Comparison of ENCODE assay signal across 8 mouse cellular contexts in the genomic region with DNA sequence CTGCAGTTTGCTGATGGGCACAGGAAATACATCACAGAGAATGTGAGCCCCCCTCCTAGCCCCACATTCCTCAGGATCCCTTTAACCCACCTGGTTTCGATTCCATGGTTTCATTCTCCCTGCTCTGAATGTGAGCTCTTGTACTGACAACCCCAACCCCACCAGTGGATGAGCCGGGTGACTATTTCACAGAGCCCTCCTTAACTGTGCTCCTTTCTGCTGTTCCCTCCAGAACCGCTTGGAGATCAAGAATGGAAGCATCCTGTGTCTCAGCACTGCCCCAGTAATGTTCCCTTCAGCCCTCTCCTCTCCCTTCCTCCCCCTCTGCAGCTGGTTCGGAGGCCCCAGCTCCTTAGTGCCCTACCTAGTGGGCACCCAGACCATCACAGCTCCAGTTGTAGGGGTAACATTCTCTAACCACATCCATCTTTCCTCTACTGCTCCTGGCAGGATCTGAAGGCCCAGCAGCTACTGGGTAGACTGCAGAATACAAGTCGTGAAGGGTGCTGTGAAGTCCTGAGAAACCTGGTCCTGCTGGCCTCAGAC. TPM values are rescaled to one million over a fixed set of nuclear protein-coding genes. Genes with fewer than 3 reads are reported as not detected.
DNase-seq lines count a peak whose midpoint lies in the region; ATAC-seq and TF ChIP-seq lines count a peak whose summit lies in the region.

No protein-coding gene starts in this region.

- no peaks in the 10 kb centered on the region for H3K9me3 ChIP-seq in embryonic facial prominence, embryonic 13.5 days
- H3K9me3 ChIP-seq in neural tube, embryonic 12.5 days, result no peaks in the 10 kb centered on the region

- H3K36me3 ChIP-seq in embryonic facial prominence, embryonic 13.5 days, result peaks cover 79% of the 10 kb centered on the region
- peaks cover 73% of the 10 kb centered on the region for H3K36me3 ChIP-seq in neural tube, embryonic 12.5 days

- ATAC-seq in embryonic facial prominence, embryonic 13.5 days (ENCODE audit: insufficient number of reproducible peaks, insufficient read depth, low FRiP score, low TSS enrichment, low read depth), result peak; percentile 1; the same call in 1 of the 2 replicates
- ATAC-seq in inflammation-experienced regulatory T-cells, adult 6 months, result peak; percentile 13
- ATAC-seq in neural tube, embryonic 12.5 days (ENCODE audit: low FRiP score, low read depth), result 0 out of 2 replicates have a peak, but pooled peaks have one; percentile 4

- peak overlapping the region; percentile 35 for H3K4me3 ChIP-seq in left cerebral cortex, adult 2 months
- peak overlapping the region; percentile 43 for H3K4me3 ChIP-seq in embryonic facial prominence, embryonic 13.5 days
- 0 out of 2 replicates have a peak overlapping the region, but pooled peaks have one; percentile 7 for H3K4me3 ChIP-seq in neural tube, embryonic 12.5 days

- intact Hi-C loops in left cerebral cortex, adult 2 months (cut with DNase I), result no loop called here

- peaks cover 28% of the 10 kb centered on the region for H3K4me1 ChIP-seq in embryonic facial prominence, embryonic 13.5 days
- peaks cover 11% of the 10 kb centered on the region for H3K4me1 ChIP-seq in neural tube, embryonic 12.5 days

- peak overlapping the region; percentile 70 for H3K9ac ChIP-seq in embryonic facial prominence, embryonic 13.5 days
- no peak overlapping the region for H3K9ac ChIP-seq in neural tube, embryonic 12.5 days

- WGBS in embryonic facial prominence, embryonic 13.5 days, result 24% methylated on average over 5 of the region's 5 CpGs
- WGBS in neural tube, embryonic 12.5 days, result 61% methylated on average over 5 of the region's 5 CpGs

- H3K4me2 ChIP-seq in embryonic facial prominence, embryonic 13.5 days, result peak overlapping the region; percentile 71
- H3K4me2 ChIP-seq in neural tube, embryonic 12.5 days (replicated peaks), result peak overlapping the region; percentile 49

- DNase-seq in left cerebral cortex, adult 2 months (ENCODE audit: extremely low spot score in 1 of 2, low spot score in 2 of 2), result no peak
- DNase-seq in left cerebral cortex, adult 9 months (ENCODE audit: low spot score in 2 of 2), result no peak
- DNase-seq in right cerebral cortex, postnatal 25 days, result no peak
- no peak for DNase-seq in adrenal gland, postnatal 36 days
- no peak for DNase-seq in kidney, postnatal 14 days

- peak; percentile 33 for TF ChIP-seq CTCF in left cerebral cortex, adult 2 months (IDR thresholded peaks at IDR 0.05)

- H3K27ac ChIP-seq in left cerebral cortex, adult 2 months, result peak overlapping the region; percentile 73
- peak overlapping the region; percentile 80 for H3K27ac ChIP-seq in embryonic facial prominence, embryonic 13.5 days
- no peak overlapping the region for H3K27ac ChIP-seq in neural tube, embryonic 12.5 days

- no peaks in the 10 kb centered on the region for H3K27me3 ChIP-seq in embryonic facial prominence, embryonic 13.5 days
- H3K27me3 ChIP-seq in neural tube, embryonic 12.5 days (replicated peaks), result no peaks in the 10 kb centered on the region

RNA-seq across cellular contexts. Expression of a gene that starts 0.8 kb away (rescaled TPM):
- 1 to 10 TPM; 1.4 to 1.9 TPM for total RNA-seq in left cerebral cortex, adult 2 months (2021)
- 6.0 and 6.7 TPM in 2 replicates for polyA plus RNA-seq in embryonic facial prominence, embryonic 13.5 days (2015; fragmentation: Nextera tagmentation; extraction: Ambion mirVana)
- 10 to 100 TPM in 1 of 3 experiments, 1 to 10 TPM in 2; 3.9 to 11.8 (median 9.5) TPM for polyA plus RNA-seq in inflammation-experienced regulatory T-cells, adult 6 months (2017; shearing (Covaris generic))
- 1.5 and 2.2 TPM in 2 replicates for polyA plus RNA-seq in neural tube, embryonic 12.5 days (2016; fragmentation: Nextera tagmentation; extraction: Ambion mirVana)
- total RNA-seq in adrenal gland, postnatal 36 days (2021), result 1 to 10 TPM; 3.7 to 7.8 TPM

RNA-seq across cellular contexts. Expression of a gene that starts 8.8 kb away (rescaled TPM):
- 10 to 100 TPM; 36.4 to 39.3 TPM for total RNA-seq in left cerebral cortex, adult 2 months (2021)
- polyA plus RNA-seq in embryonic facial prominence, embryonic 13.5 days (2015; fragmentation: Nextera tagmentation; extraction: Ambion mirVana), result 78.9 and 81.7 TPM in 2 replicates
- polyA plus RNA-seq in inflammation-experienced regulatory T-cells, adult 6 months (2017; shearing (Covaris generic)), result 10 to 100 TPM; 54.2 to 61.3 (median 55.9) TPM
- polyA plus RNA-seq in neural tube, embryonic 12.5 days (2016; fragmentation: Nextera tagmentation; extraction: Ambion mirVana), result 66.0 and 75.6 TPM in 2 replicates
- 10 to 100 TPM; 36.6 to 49.5 TPM for total RNA-seq in adrenal gland, postnatal 36 days (2021)

RNA-seq across cellular contexts. Expression of a gene that starts 10.3 kb away (rescaled TPM):
- 1 to 10 TPM; 1.1 to 2.2 TPM for total RNA-seq in left cerebral cortex, adult 2 months (2021)
- polyA plus RNA-seq in embryonic facial prominence, embryonic 13.5 days (2015; fragmentation: Nextera tagmentation; extraction: Ambion mirVana), result 10.2 and 11.1 TPM in 2 replicates
- polyA plus RNA-seq in inflammation-experienced regulatory T-cells, adult 6 months (2017; shearing (Covaris generic)), result under 1 TPM in 2 of 3 experiments, not detected in 1; 0.38 to 0.60 TPM
- polyA plus RNA-seq in neural tube, embryonic 12.5 days (2016; fragmentation: Nextera tagmentation; extraction: Ambion mirVana), result 15.9 and 16.3 TPM in 2 replicates
- total RNA-seq in adrenal gland, postnatal 36 days (2021), result 10 to 100 TPM; 19.8 to 22.0 TPM

RNA-seq across cellular contexts. Expression of a gene that starts 16.6 kb away (rescaled TPM):
- total RNA-seq in left cerebral cortex, adult 2 months (2021), result 10 to 100 TPM; 28.0 to 30.0 TPM
- 22.1 and 23.0 TPM in 2 replicates for polyA plus RNA-seq in embryonic facial prominence, embryonic 13.5 days (2015; fragmentation: Nextera tagmentation; extraction: Ambion mirVana)
- 1 to 10 TPM; 1.2 to 2.5 (median 2.1) TPM for polyA plus RNA-seq in inflammation-experienced regulatory T-cells, adult 6 months (2017; shearing (Covaris generic))
- 70.6 and 78.4 TPM in 2 replicates for polyA plus RNA-seq in neural tube, embryonic 12.5 days (2016; fragmentation: Nextera tagmentation; extraction: Ambion mirVana)
- total RNA-seq in adrenal gland, postnatal 36 days (2021), result 1 to 10 TPM; 2.4 to 2.8 TPM

RNA-seq across cellular contexts. Expression of a gene that starts 19.9 kb away (rescaled TPM):
- total RNA-seq in left cerebral cortex, adult 2 months (2021), result 1 to 10 TPM; 6.6 to 6.8 TPM
- 1.3 and 1.8 TPM in 2 replicates for polyA plus RNA-seq in embryonic facial prominence, embryonic 13.5 days (2015; fragmentation: Nextera tagmentation; extraction: Ambion mirVana)
- polyA plus RNA-seq in inflammation-experienced regulatory T-cells, adult 6 months (2017; shearing (Covaris generic)), result 1 to 10 TPM; 1.8 to 4.2 (median 3.2) TPM
- polyA plus RNA-seq in neural tube, embryonic 12.5 days (2016; fragmentation: Nextera tagmentation; extraction: Ambion mirVana), result 1.2 and 1.3 TPM in 2 replicates
- 1 to 10 TPM; 3.4 to 6.1 TPM for total RNA-seq in adrenal gland, postnatal 36 days (2021)
